ENCODE assay signal across 22 mouse cellular contexts in genomic region chr2:40321506-40321905, GRCm38 (mm10).
"Had no signal": no experiment of that assay in that cellular context is flagged by ENCODE, and none has a peak within 500 bp of the region (broad histone marks: within the 10 kb centered on the region; RNA-seq: fewer than 3 reads in every experiment).

No protein-coding gene starts in this region.

- H3K9me3 ChIP-seq: heart, embryonic 13.5 days; heart, embryonic 15.5 days; hindbrain, embryonic 13.5 days; hindbrain, embryonic 15.5 days; kidney, embryonic 15.5 days; limb, embryonic 10.5 days; limb, embryonic 12.5 days had no signal

- DNase-seq: gastrocnemius, postnatal 14 days; gastrocnemius, postnatal 36 days; heart, adult 11 months; heart, adult 2 months; heart, postnatal 14 days; heart, postnatal 36 days; kidney, adult 11 months; kidney, adult 2 months; kidney, adult 9 months; kidney, postnatal 14 days; kidney, postnatal 36 days; liver had no signal

- H3K4me3 ChIP-seq: heart, adult 2 months; heart, embryonic 13.5 days; heart, embryonic 15.5 days; hindbrain, embryonic 13.5 days; hindbrain, embryonic 15.5 days; kidney, embryonic 15.5 days; layer of hippocampus, adult 2 months; left cerebral cortex, adult 2 months; limb, embryonic 10.5 days; limb, embryonic 12.5 days had no signal

- H3K36me3 ChIP-seq: heart, embryonic 13.5 days; heart, embryonic 15.5 days; hindbrain, embryonic 13.5 days; hindbrain, embryonic 15.5 days; kidney, embryonic 15.5 days; limb, embryonic 10.5 days; limb, embryonic 12.5 days had no signal

- H3K4me1 ChIP-seq: heart, embryonic 13.5 days; heart, embryonic 15.5 days; hindbrain, embryonic 13.5 days; hindbrain, embryonic 15.5 days; kidney, embryonic 15.5 days; limb, embryonic 10.5 days; limb, embryonic 12.5 days had no signal

- ATAC-seq: hindbrain, postnatal 0 days had no signal

- H3K27me3 ChIP-seq: heart, embryonic 13.5 days; heart, embryonic 15.5 days; hindbrain, embryonic 13.5 days; hindbrain, embryonic 15.5 days; kidney, embryonic 15.5 days; limb, embryonic 12.5 days had no signal
